Mouse (Mus musculus): Measurements from ENCODE around the gene Amhr2.

DNA sequence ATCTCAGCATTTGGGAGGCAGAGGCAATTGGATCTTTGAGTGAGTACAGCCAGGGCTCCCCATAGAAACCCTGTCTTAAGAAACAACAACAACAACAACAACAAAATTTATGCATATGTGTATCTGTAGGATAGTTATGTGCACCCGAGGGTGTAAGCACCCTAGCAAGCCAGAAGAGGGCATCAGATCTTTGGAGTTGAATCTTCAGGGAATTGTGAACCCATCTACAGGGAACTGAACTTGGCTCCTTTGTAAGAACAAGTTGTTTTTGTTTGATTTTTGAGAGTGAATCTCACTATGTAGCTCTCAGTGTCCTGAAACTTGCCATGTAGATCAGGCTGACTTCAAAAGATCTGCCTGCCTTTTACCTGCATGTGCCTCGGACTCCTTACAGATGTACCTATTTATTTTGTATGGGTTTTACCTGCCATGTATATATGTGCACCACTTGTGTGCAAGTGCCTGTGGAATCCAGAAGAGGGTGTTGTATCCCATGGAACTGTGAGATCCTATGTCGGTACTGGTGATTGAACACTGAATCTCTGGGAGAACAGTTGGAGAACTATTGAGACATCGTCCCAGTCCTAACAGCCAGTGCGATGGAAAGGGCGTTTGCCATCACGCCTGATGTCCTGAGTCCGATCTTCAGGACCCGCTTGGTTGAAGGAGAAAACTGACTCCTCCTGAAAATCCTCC is 23.7 kb downstream of the Amhr2 start:
- TF ChIP-seq CTCF (IDR thresholded peaks at IDR 0.05; ENCODE audit: control insufficient read depth, insufficient read depth, low read length) (no peak), POLR2A (IDR thresholded peaks at IDR 0.05; ENCODE audit: borderline replicate concordance, control insufficient read depth, low read depth, low read length) (no peak)

Measured in bone marrow, adult 2 months (tissue).